Mouse (Mus musculus): ENCODE measurements at regions not wholly inside any gene's neighbourhood (a gene's known extent, or its start where the extent isn't known, plus 50 kb on each side); places are given as distances from the start of the nearest gene placed in this dataset.

- no peak for DNase-seq (ENCODE audit: low spot score in 2 of 2)
These were observed 192.7 kb upstream of the Egln3 start for GRCm38 (mm10) chr12:54396341-54396740.

DNA sequence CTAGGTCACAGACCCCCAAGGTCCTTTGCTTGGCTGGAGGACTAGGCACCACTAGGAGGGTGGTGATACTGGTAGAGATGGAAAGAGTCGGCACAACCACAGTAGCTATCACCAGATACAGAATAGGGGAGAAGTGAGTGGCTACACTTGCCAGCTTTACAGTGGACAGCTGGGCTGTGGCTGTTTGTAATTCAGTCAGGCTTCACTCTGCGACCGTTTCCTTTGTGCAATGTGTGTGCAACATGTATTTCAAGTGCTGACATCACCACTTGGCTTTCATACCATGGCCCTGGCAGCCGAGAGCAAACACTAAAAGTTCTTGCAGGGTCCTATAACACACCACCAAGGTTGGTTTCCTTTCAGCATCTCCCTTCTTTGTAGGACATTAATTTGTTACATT lies 181.7 kb upstream of the Egln3 start:
- DNase-seq (ENCODE audit: low spot score in 2 of 2) = no peak

- DNase-seq (ENCODE audit: low spot score in 2 of 2) = no peak
These were observed 180.5 kb upstream of the Egln3 start for GRCm38 (mm10) chr12:54384116-54384515.

- no peak for DNase-seq (ENCODE audit: low spot score in 2 of 2)
These were observed 179.3 kb upstream of the Egln3 start for GRCm38 (mm10) chr12:54382965-54383364.

DNA sequence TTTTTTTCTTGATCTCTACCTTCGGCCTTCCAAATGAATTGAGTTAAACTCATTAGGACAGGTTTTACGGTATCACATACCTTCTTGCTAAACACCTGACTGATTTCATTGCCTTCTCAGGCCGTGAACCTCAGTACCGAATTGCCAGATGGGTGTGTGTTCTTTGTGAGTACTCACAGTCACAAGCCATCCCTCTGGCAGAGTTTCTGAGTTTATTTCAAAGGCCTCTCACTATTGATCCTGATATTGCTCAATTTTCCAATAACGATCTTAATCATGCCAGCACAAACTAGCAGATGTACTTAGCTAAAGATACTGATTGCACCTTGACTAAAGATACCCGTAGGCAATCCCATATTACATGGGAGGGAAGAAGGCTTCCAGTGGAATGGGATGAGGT lies 178.4 kb upstream of the Egln3 start:
- DNase-seq (ENCODE audit: low spot score in 2 of 2) = no peak

- DNase-seq (ENCODE audit: low spot score in 2 of 2) = no peak
These were observed 176.7 kb upstream of the Egln3 start for GRCm38 (mm10) chr12:54380322-54380721.

GRCm38 (mm10) chr12:54378576-54378975 lies 174.9 kb upstream of the Egln3 start:
- DNase-seq (ENCODE audit: low spot score in 2 of 2) = no peak

- DNase-seq (ENCODE audit: low spot score in 2 of 2) = no peak
These were observed 170.4 kb upstream of the Egln3 start for GRCm38 (mm10) chr12:54374060-54374459.

GRCm38 (mm10) chr12:54369217-54369616 lies 165.6 kb upstream of the Egln3 start:
- no peak for DNase-seq (ENCODE audit: low spot score in 2 of 2)

DNA sequence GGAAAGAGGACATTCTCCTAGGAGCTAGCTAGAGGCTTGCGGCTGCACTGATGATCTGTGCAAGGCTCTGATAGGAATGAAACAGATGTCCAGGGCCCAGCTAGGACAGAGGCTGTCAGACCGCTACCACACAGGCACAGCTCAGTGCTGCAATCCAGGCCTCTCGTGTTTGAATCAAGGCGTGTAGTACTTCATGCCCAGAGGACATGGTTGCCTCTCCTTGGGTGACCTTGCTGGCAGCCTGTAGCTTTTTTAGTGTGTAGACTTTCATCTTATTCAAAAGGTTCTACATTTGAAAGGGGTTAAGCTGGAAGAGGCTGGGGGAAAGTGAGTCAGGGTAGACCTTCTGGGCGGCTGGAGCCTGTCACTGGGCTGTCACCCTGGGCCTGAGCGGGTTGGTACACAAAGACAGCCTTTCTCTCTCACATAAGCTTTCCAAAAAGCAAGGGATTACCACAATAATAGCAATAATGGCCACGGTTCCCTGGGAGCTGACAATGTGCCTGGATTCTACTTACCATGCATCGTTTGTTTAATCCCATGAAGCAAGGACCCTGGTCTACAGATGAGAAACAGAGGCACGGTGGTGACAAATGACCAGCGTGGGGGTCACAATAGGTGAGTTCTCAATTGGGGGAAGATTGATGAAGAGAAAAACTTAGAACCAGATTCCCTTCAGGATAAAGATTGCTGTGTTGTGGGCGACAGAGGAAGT lies 160.9 kb upstream of the Egln3 start:
- DNase-seq (ENCODE audit: low spot score in 2 of 2) = no peak

DNA sequence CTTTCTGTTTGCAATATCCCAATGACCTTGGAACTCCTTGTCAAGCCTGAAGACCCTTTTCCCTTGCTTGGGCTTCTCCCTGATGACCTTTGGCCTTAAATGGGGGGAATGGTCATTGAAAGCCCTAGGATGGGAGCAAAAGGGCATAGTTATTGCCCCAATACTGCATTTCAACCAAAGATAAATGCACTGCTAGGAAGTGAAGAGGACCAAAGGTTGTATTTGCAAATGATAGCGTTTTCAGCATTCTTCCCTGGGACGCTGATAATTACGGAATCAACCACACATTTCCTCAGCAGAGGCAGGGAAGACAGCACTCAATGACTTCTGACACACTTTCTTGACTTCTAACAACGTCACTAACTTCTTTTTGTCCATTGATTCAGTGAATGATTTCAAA lies 158.1 kb upstream of the Egln3 start:
- no peak for DNase-seq (ENCODE audit: low spot score in 2 of 2)

- no peak for DNase-seq (ENCODE audit: low spot score in 2 of 2)
These were observed 150.5 kb upstream of the Egln3 start for GRCm38 (mm10) chr12:54354187-54354586.

- no peak for DNase-seq (ENCODE audit: low spot score in 2 of 2)
These were observed 150.0 kb upstream of the Egln3 start for GRCm38 (mm10) chr12:54353694-54354093.

DNA sequence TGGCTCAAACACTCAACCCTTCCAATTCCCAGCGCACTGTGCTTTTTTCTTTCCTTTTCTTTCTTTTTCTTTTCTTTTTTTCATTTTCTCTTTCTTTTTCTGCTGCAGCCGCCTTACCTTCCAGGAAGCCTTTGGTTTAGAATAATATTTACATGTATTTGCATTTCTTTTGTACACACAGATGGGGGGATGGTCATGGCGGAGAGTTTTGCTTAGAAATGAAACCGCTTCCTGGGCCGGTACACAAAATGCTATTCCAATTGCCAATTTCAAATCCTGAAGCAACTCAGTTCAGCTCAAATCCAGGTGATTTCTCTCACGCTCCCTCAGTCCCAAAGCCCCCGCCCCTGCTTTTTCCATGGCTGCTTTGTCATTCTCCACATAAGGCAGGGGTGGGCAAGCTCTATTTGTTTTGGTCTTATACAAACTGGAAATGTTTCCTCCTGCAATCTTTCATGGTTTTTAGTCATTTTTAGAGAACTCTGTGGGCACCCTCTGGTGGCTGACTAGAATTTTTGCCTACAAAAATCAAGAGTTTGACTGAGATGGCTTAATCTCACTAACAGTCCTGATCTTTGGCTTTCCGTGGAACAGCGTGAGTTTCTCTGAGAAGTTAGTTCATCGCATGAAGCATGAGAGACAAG lies 149.4 kb upstream of the Egln3 start:
- no peak for DNase-seq (ENCODE audit: low spot score in 2 of 2)

- no peak for DNase-seq (ENCODE audit: low spot score in 2 of 2)
These were observed 146.6 kb upstream of the Egln3 start for GRCm38 (mm10) chr12:54350293-54350692.

GRCm38 (mm10) chr12:54349403-54349802 lies 145.7 kb upstream of the Egln3 start:
- no peak for DNase-seq (ENCODE audit: low spot score in 2 of 2)

DNA sequence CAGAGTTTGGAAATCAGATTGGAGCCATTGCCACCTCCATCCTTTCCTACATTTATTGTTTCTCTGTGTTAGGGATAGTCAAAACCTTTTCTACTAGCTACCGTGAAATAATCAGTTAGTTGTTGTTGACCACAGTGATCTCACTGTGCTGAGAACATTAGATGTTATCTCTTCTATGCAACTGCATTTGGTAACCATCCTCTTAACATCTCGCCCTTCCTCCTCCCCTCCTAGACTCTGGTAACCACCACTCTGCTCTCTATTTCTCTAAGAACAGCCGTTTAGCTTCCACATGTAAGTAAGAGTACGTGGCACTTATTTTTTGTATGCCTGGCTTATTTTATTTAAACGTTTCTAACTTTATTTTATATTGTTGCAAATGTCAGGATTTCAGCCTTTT lies 139.8 kb upstream of the Egln3 start:
- no peak for DNase-seq (ENCODE audit: low spot score in 2 of 2)

DNA sequence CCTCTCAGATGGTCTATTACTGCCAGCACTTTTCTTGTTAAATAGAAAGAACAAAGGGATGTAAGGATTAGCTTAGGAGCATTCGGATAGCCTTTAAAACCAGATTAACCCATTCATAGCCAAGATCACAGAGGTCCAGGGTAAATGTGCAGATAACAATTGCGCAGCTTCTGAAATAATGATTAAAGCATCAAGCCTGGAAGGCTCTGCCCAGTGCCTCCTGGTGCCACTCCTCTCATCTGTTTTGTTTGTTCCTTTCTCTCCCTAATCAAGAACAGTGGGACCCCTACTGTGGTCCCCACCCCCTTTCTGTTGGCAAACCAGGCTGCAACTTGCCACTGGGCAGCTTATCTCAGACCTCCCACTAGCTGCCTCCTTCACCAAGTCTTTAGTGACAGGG lies 131.8 kb upstream of the Egln3 start:
- no peak for DNase-seq (ENCODE audit: low spot score in 2 of 2)

GRCm38 (mm10) chr12:54334491-54335132 lies 131.0 kb upstream of the Egln3 start:
- DNase-seq (ENCODE audit: low spot score in 2 of 2) = no peak

DNA sequence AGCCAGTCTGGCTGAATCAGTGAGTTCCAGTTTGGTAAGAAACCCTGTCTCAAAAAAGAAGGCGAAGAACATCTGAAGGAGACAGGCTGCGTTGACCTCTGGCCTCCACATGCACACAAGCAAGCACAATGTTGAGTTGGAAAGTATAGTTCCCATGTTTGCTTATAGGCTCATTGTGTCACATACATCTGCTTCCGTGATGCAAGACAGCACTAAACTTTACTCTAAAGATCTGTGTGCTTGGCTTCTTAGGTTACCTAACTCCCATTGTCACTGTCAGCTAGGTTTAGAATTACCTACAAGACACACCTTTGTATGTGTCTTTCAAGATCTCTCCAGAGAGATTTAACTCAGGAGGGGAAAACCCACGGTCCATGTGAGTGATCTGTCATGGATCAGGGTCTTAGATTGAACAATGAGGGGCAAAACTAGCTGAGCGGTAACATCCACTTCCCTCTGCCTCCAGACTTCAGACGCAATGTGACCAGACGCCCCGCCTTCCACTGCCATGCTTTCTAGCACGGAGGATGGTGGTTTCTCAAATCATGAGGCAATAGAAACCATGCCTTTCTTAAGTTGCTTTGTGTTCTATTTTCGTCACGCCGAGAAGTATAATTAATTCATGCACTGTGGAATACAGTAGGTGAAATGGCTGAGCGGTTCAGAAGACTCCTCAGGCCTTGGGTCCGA lies 130.1 kb upstream of the Egln3 start:
- no peak for DNase-seq (ENCODE audit: low spot score in 2 of 2)

DNA sequence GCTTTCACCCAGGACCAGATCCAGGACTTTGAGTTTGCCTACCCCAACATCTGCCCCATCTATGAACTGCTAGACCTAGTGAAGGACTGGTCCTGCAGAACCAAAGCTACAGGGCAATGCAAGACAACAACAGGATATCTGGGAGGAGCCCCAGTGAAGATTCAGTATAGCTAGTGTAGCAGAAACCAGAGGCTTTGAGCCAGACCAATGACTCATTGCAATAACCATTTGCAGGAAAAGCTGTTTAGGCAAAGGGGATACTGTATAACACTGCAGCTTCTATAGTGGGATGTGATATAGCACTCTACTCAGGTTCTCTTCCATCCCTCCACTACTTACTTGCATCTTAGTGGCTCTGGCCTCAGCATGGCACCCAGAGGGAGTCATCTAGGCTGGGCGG lies 123.8 kb upstream of the Egln3 start:
- DNase-seq (ENCODE audit: low spot score in 2 of 2) = no peak

DNA sequence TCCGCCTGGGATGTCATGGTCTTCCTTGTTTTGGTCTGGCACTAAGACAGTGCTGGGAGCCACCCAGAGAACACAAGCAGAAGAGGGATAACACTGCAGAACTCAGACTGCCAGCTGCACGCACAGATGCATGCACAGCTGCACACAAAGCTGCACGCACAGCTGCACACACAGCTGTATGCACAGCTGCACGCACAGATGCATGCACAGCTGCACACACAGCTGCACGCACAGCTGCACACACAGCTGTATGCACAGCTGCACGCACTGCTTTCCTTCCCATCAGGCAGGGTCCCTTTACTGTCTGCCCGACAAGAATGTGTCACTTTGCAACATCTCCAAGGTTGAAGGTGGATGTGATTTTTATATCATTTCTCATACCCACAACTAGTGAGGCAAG lies 122.9 kb upstream of the Egln3 start:
- DNase-seq (ENCODE audit: low spot score in 2 of 2) = no peak

Data from gastrocnemius, adult 8-10 months (tissue).